30 mouse cellular contexts compared by ENCODE assay signal in genomic region chr1:181011601-181012000, GRCm38 (mm10). TPM values are rescaled to one million over a fixed set of nuclear protein-coding genes. Genes with fewer than 3 reads are reported as not detected.
DNase-seq lines count a peak whose midpoint lies in the region; ATAC-seq and TF ChIP-seq lines count a peak whose summit lies in the region.
"Had no signal": no experiment of that assay in that cellular context is flagged by ENCODE, and none has a peak within 500 bp of the region (broad histone marks: within the 10 kb centered on the region; RNA-seq: fewer than 3 reads in every experiment).

No protein-coding gene starts in this region.

- H3K4me1 ChIP-seq in heart, adult 2 months (ENCODE audit: control insufficient read depth, insufficient read depth, low read length) = peaks cover 36% of the 10 kb centered on the region
- peaks cover 30% of the 10 kb centered on the region for H3K4me1 ChIP-seq in heart, embryonic 12.5 days (replicated peaks)
- H3K4me1 ChIP-seq in kidney, embryonic 15.5 days = peaks cover 38% of the 10 kb centered on the region
- H3K4me1 ChIP-seq in testis, adult 2 months (ENCODE audit: control insufficient read depth, insufficient read depth, low read length) = peaks cover 5% of the 10 kb centered on the region

- H3K9me3 ChIP-seq in heart, embryonic 12.5 days (replicated peaks) = no peaks in the 10 kb centered on the region
- no peaks in the 10 kb centered on the region for H3K9me3 ChIP-seq in kidney, embryonic 15.5 days (replicated peaks)
- H3K9me3 ChIP-seq: embryonic facial prominence, embryonic 12.5 days; embryonic facial prominence, embryonic 15.5 days; intestine, embryonic 15.5 days had no signal

- H3K36me3 ChIP-seq in heart, adult 2 months (ENCODE audit: control insufficient read depth, insufficient read depth, low read length) = peaks cover 3% of the 10 kb centered on the region
- no peaks in the 10 kb centered on the region for H3K36me3 ChIP-seq in heart, embryonic 12.5 days
- H3K36me3 ChIP-seq in kidney, embryonic 15.5 days = no peaks in the 10 kb centered on the region
- no peaks in the 10 kb centered on the region for H3K36me3 ChIP-seq in testis, adult 2 months (ENCODE audit: control insufficient read depth, insufficient read depth, low read length)
- H3K36me3 ChIP-seq: embryonic facial prominence, embryonic 12.5 days; embryonic facial prominence, embryonic 15.5 days; intestine, embryonic 15.5 days had no signal

- H3K9ac ChIP-seq in heart, adult 2 months (ENCODE audit: low read depth, low read length) = no peak overlapping the region
- H3K9ac ChIP-seq in heart, embryonic 12.5 days = no peak overlapping the region
- no peak overlapping the region for H3K9ac ChIP-seq in kidney, embryonic 15.5 days
- H3K9ac ChIP-seq: embryonic facial prominence, embryonic 12.5 days; embryonic facial prominence, embryonic 15.5 days; forebrain, postnatal 0 days; intestine, embryonic 15.5 days had no signal

- H3K27ac ChIP-seq in heart, adult 2 months = peak overlapping the region; percentile 61
- no peak overlapping the region for H3K27ac ChIP-seq in heart, embryonic 12.5 days (ENCODE audit: poor library complexity, severe bottlenecking)
- peak overlapping the region; percentile 33; the same call in 1 of the 2 replicates for H3K27ac ChIP-seq in kidney, embryonic 15.5 days
- H3K27ac ChIP-seq in testis, adult 2 months (ENCODE audit: control insufficient read depth, insufficient read depth, low read depth, low read length) = peak overlapping the region; percentile 50
- H3K27ac ChIP-seq: embryonic facial prominence, embryonic 12.5 days; embryonic facial prominence, embryonic 15.5 days; intestine, embryonic 15.5 days had no signal

- no peak for TF ChIP-seq POLR2A in heart, adult 2 months (IDR thresholded peaks at IDR 0.05; ENCODE audit: insufficient read depth, low read depth, low read length)
- no peak for TF ChIP-seq POLR2A in testis, adult 2 months (IDR thresholded peaks at IDR 0.05; ENCODE audit: control insufficient read depth, low read depth, low read length)

- no peak for TF ChIP-seq EP300 in heart, adult 2 months (IDR thresholded peaks at IDR 0.05; ENCODE audit: insufficient read depth, low read depth, low read length)

- no peaks in the 10 kb centered on the region for H3K27me3 ChIP-seq in heart, adult 2 months (ENCODE audit: control insufficient read depth, insufficient read depth, low read length)
- no peaks in the 10 kb centered on the region for H3K27me3 ChIP-seq in heart, embryonic 12.5 days (replicated peaks)
- no peaks in the 10 kb centered on the region for H3K27me3 ChIP-seq in kidney, embryonic 15.5 days
- H3K27me3 ChIP-seq in testis, adult 2 months (ENCODE audit: control insufficient read depth, insufficient read depth, low read length) = no peaks in the 10 kb centered on the region
- H3K27me3 ChIP-seq: embryonic facial prominence, embryonic 12.5 days; embryonic facial prominence, embryonic 15.5 days; intestine, embryonic 15.5 days had no signal

- intact Hi-C loops in heart, adult 2 months (cut with DNase I) = no loop called here

- no peak for ATAC-seq in heart, embryonic 12.5 days (ENCODE audit: insufficient number of reproducible peaks, low FRiP score)
- ATAC-seq in kidney, embryonic 15.5 days (replicated peaks; ENCODE audit: low FRiP score) = no peak
- ATAC-seq: CD4-positive, CD25-positive, alpha-beta regulatory T cell, adult 4 months; forebrain, embryonic 14.5 days; forebrain, postnatal 0 days; hindbrain, embryonic 16.5 days; intestine, embryonic 15.5 days had no signal

- no peak for TF ChIP-seq CTCF in heart, adult 2 months (IDR thresholded peaks at IDR 0.05)
- no peak for TF ChIP-seq CTCF in testis, adult 2 months (IDR thresholded peaks at IDR 0.05; ENCODE audit: control insufficient read depth, insufficient read depth, insufficient replicate concordance, low read depth, low read length)

- no peaks in the 10 kb centered on the region for H3K79me2 ChIP-seq in heart, adult 2 months (replicated peaks; ENCODE audit: control insufficient read depth, insufficient read depth, low read length)

- DNase-seq in heart, adult 2 months = peak in 1 of 2 experiments; percentile 6
- no peak for DNase-seq in kidney, adult 9 months
- no peak for DNase-seq in testis, postnatal 10 days (ENCODE audit: low spot score)
- DNase-seq in layer of hippocampus, postnatal 25 days (ENCODE audit: extremely low spot score in 1 of 2, low spot score in 1 of 2) = no peak
- DNase-seq: adrenal gland, adult 2 months; adrenal gland, postnatal 14 days; cerebellum, adult 11 months; cerebellum, adult 9-11 months; forebrain, postnatal 0 days; gastrocnemius, postnatal 10 days; gastrocnemius, postnatal 36 days; heart, postnatal 4 days had no signal

- H3K4me2 ChIP-seq in heart, embryonic 12.5 days = no peak overlapping the region
- H3K4me2 ChIP-seq in kidney, embryonic 15.5 days = no peak overlapping the region
- H3K4me2 ChIP-seq: embryonic facial prominence, embryonic 12.5 days; embryonic facial prominence, embryonic 15.5 days; intestine, embryonic 15.5 days had no signal

- H3K4me3 ChIP-seq in heart, adult 2 months = no peak overlapping the region
- H3K4me3 ChIP-seq in heart, embryonic 12.5 days = no peak overlapping the region
- H3K4me3 ChIP-seq in kidney, embryonic 15.5 days (replicated peaks) = no peak overlapping the region
- H3K4me3 ChIP-seq in testis, adult 2 months (ENCODE audit: control insufficient read depth, low read depth, low read length) = no peak overlapping the region
- H3K4me3 ChIP-seq: embryonic facial prominence, embryonic 12.5 days; embryonic facial prominence, embryonic 15.5 days; intestine, embryonic 15.5 days had no signal

- 63% methylated on average over 5 of the region's 5 CpGs for WGBS in heart, adult 2 months
- 69% methylated on average over 5 of the region's 5 CpGs for WGBS in heart, embryonic 12.5 days
- WGBS in kidney, embryonic 15.5 days = 57% methylated on average over 5 of the region's 5 CpGs

RNA-seq across cellular contexts. Expression of gene Ephx1, which starts 9.1 kb away (rescaled TPM):
- total RNA-seq in heart, adult 2 months (2021) = 10 to 100 TPM; 29.8 to 40.4 TPM
- 41.1 and 45.1 TPM in 2 replicates for polyA plus RNA-seq in heart, adult 2 months (2012; rRNA removed)
- polyA plus RNA-seq in heart, embryonic 12.5 days (2016; fragmentation: Nextera tagmentation; extraction: Ambion mirVana) = 5.0 and 5.1 TPM in 2 replicates
- polyA plus RNA-seq in kidney, embryonic 15.5 days (2015; fragmentation: Nextera tagmentation; extraction: Ambion mirVana) = 5.7 and 5.8 TPM in 2 replicates
- 60.1 and 63.9 TPM in 2 replicates for polyA plus RNA-seq in testis, adult 2 months (2012; rRNA removed)
- total RNA-seq in layer of hippocampus, postnatal 25 days (2021) = 10 to 100 TPM; 26.8 to 31.2 TPM

RNA-seq across cellular contexts. Expression of gene 9130409I23Rik, which starts 39.4 kb away (rescaled TPM):
- total RNA-seq in heart, adult 2 months (2021) = not detected
- not detected in 2 replicates for polyA plus RNA-seq in heart, adult 2 months (2012; rRNA removed)
- not detected in 2 replicates for polyA plus RNA-seq in heart, embryonic 12.5 days (2016; fragmentation: Nextera tagmentation; extraction: Ambion mirVana)
- polyA plus RNA-seq in kidney, embryonic 15.5 days (2015; fragmentation: Nextera tagmentation; extraction: Ambion mirVana) = not detected in 2 replicates
- polyA plus RNA-seq in testis, adult 2 months (2012; rRNA removed) = not detected in 2 replicates
- total RNA-seq in layer of hippocampus, postnatal 25 days (2021) = under 1 TPM in 1 of 2 experiments, not detected in 1; 0.15 TPM
- total RNA-seq: adrenal gland, adult 2 months; adrenal gland, postnatal 4 days; common myeloid progenitor, adult 5-6 weeks; forebrain, postnatal 0 days; gastrocnemius, postnatal 10 days; gastrocnemius, postnatal 36 days; granulocyte monocyte progenitor cell, adult 5-6 weeks; heart, postnatal 4 days; MEL had no signal
- polyA plus RNA-seq: adrenal gland, adult 2 months; C2C12; CD4-positive, CD25-positive, alpha-beta regulatory T cell, adult 4 months; embryonic facial prominence, embryonic 12.5 days; embryonic facial prominence, embryonic 15.5 days; forebrain, embryonic 14.5 days; forebrain, postnatal 0 days; frontal cortex, adult 2 months; heart, embryonic 14.5 days; heart, postnatal 0 days; hindbrain, embryonic 11.5 days; hindbrain, embryonic 16.5 days; intestine, embryonic 15.5 days had no signal
